Mouse (Mus musculus) heart, embryonic 14.5 days (tissue): ENCODE measurements around the gene Zfp600. TPM values are rescaled to one million over a fixed set of nuclear protein-coding genes. Genes with fewer than 3 reads are reported as not detected.
"Not testable (repeated sequence)": the region's sequence is repeated elsewhere in the genome, so short reads cannot be mapped to it uniquely, and the experiment has no call there.

Source experiments
- ATAC-seq: fragments of 200-750 bp; cut with Nextera tagmentation; 2 replicates; pipeline ENCODE4 v1.8.0; 2017; ENCODE audit warnings: low read depth, moderate TSS enrichment; ENCODE audit not compliant: insufficient number of reproducible peaks, insufficient read depth, low FRiP score
- H3K27ac ChIP-seq, 2 experiments: fragments of 200-500 bp in 1 of 2; fragments of 300-500 bp in 1 of 2; sonication (generic) in 1 of 2; replicated peaks in 1 of 2; 2 replicates each; pipeline ENCODE4 v1.5.1; 2012 to 2014; ENCODE audit warnings: low read depth in 2 of 2, low read length in 2 of 2, control low read depth in 1 of 2, mild to moderate bottlenecking in 1 of 2, mixed read lengths in 1 of 2; ENCODE audit not compliant: control insufficient read depth in 1 of 2, insufficient read depth in 1 of 2
- H3K27me3 ChIP-seq: fragments of 300-500 bp; sonication (generic); 2 replicates; pipeline ENCODE4 v1.6.1; 2014; ENCODE audit warnings: mild to moderate bottlenecking, low read length, control low read depth; ENCODE audit not compliant: control insufficient read depth, insufficient read depth
- H3K36me3 ChIP-seq: fragments of 300-500 bp; sonication (generic); 2 replicates; pipeline ENCODE4 v1.6.1; 2014; ENCODE audit warnings: mild to moderate bottlenecking, control low read depth, low read length, mixed read lengths; ENCODE audit not compliant: control insufficient read depth, insufficient read depth
- H3K4me1 ChIP-seq, 2 experiments: fragments of 200-500 bp in 1 of 2; fragments of 300-500 bp in 1 of 2; sonication (generic) in 1 of 2; 2 replicates each; pipeline ENCODE4 v1.6.1; 2012 to 2014; ENCODE audit warnings: low read length in 2 of 2, control low read depth in 1 of 2, mixed read lengths in 1 of 2; ENCODE audit not compliant: control insufficient read depth in 2 of 2, insufficient read depth in 2 of 2
- H3K4me2 ChIP-seq: fragments of 300-500 bp; sonication (generic); 2 replicates; pipeline ENCODE4 v1.6.1; 2014; ENCODE audit warnings: mild to moderate bottlenecking, low read length
- H3K4me3 ChIP-seq, 2 experiments: fragments of 200-500 bp in 1 of 2; fragments of 300-500 bp in 1 of 2; sonication (generic) in 1 of 2; 2 replicates each; pipeline ENCODE4 v1.5.1; 2012 to 2014; ENCODE audit warnings: low read length in 2 of 2, mild to moderate bottlenecking in 2 of 2, control low read depth in 1 of 2, low read depth in 1 of 2, moderate library complexity in 1 of 2; ENCODE audit not compliant: control insufficient read depth in 1 of 2, insufficient read depth in 1 of 2
- H3K9ac ChIP-seq: fragments of 300-500 bp; sonication (generic); 2 replicates; pipeline ENCODE4 v1.6.1; 2014; ENCODE audit warnings: mild to moderate bottlenecking, low read length
- H3K9me3 ChIP-seq: fragments of 300-500 bp; sonication (generic); 2 replicates; pipeline ENCODE4 v1.6.1; 2016; ENCODE audit warnings: low read length, control low read depth; ENCODE audit not compliant: control insufficient read depth
- WGBS: fragments of 180-500 bp; shearing (Covaris S2); extraction: QIAGEN DNeasy Blood & Tissue Kit; methylation state at CpG from one replicate; pipeline ENCODE4 v1.1.7; 2014; 5-methylcytosine and 5-hydroxymethylcytosine counted together
- polyA plus RNA-seq: library from polyadenylated mRNA; unstranded; fragments of >200 nt; fragmentation: Nextera tagmentation; extraction: Ambion mirVana; gene quantifications from 2 replicates; pipeline ENCODE4 v1.2.1, GENCODE M21; 2014

Zfp600 gene
- polyA plus RNA-seq, 1 experiment from 2014 or later, result 0.22 TPM

- H3K9ac ChIP-seq, H3K4me2 ChIP-seq, H3K27ac ChIP-seq, H3K4me3 ChIP-seq, H3K27me3 ChIP-seq, H3K9me3 ChIP-seq, H3K4me1 ChIP-seq, H3K36me3 ChIP-seq: not testable (repeated sequence)
- ATAC-seq, result peak; percentile 64; the same call in 1 of the 2 replicates
- WGBS, result 3% methylated on average over 18 of the region's 113 CpGs
Observed at GRCm38 (mm10) chr4:146239252-146240244, 82.9 kb downstream of the Zfp600 start.

DNA sequence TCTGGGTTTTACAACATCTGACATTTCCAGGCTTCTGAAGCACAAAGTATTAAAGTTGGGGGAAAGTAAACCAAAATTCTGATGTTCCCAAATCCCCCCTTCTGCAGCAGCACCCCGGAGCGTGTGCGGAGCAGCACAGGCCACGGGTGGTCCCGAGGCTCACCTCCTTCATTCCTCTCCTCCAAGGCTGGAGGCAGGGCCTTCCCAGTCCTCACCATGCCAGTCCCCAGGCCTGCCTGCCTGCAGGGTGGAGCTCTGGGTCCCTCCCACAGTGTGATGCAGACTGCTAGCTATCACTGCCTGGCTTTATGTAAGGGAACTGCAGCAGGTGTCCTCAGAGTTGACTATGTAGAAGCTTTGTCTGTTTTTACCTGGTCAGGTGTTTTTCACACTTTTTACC is 85.5 kb downstream of the Zfp600 start:
- WGBS, result 54% methylated on average over 5 of the region's 5 CpGs
- H3K4me1 ChIP-seq, H3K4me2 ChIP-seq, H3K4me3 ChIP-seq, H3K36me3 ChIP-seq, H3K9me3 ChIP-seq, ATAC-seq, H3K27ac ChIP-seq, H3K9ac ChIP-seq, H3K27me3 ChIP-seq: not testable (repeated sequence)

Other genes starting within 250 kb of the Zfp600 start
- not detected in 2 replicates for gene Zfp987, start 59.5 kb upstream of the Zfp600 start, polyA plus RNA-seq